Mouse (Mus musculus): ENCODE data around the gene Tcf3. TPM values are rescaled to one million over a fixed set of nuclear protein-coding genes. Genes with fewer than 3 reads are reported as not detected.

The Tcf3 gene
- polyA plus RNA-seq, 1 experiment from 2014 or later = 126 TPM

DNA sequence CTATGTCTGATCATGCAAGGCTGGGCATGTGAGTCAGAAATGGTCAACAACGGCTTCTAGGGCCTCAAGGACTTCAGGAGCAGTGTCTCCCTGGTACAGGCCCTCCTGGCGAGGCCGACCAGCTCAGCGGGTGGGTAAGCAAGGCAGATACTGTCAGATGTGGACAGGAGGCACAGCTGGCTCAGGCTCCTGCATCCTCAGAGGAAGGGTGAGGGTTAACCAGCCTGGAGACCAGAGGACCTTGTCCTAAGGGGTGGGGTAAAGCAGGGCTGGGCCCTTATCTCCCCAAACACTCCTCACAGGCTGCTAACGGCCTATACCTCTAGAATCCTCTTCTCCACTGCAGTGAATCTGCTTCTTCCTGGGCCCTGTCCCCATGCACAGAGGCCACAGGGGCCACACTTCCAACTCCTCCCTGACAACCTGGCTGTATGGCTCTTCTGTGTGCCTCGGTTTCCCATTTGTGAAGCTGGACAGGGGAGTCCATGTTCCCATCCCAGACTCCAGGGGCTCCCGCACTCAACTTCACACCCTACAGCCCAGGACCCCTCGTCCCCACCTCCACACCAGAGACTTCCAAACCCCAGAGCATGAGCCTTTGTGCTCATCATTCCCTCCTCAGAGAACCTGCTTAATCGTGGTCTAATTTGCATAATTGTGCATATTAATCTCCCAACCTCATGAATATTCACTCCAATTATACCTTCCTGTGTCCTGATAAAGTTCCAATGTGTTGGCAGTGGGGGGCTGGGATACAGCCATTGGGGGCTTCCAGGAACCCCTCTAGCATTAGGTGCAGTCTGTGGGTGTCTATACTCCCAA, 11.6 kb downstream of the Tcf3 start:
- no peak overlapping the region for H3K27ac ChIP-seq
- no peaks in the 10 kb centered on the region for H3K27me3 ChIP-seq
- no peaks in the 10 kb centered on the region for H3K9me3 ChIP-seq
- peak; percentile 29; the same call in 1 of the 2 replicates for ATAC-seq (ENCODE audit: borderline replicate concordance, extremely low read depth, low FRiP score, low TSS enrichment)
- H3K4me3 ChIP-seq = no peak overlapping the region
- peaks cover 19% of the 10 kb centered on the region; the same call in 1 of the 2 replicates for H3K4me1 ChIP-seq
- peaks cover 98% of the 10 kb centered on the region for H3K36me3 ChIP-seq
- WGBS = 84% methylated on average over 9 of the region's 9 CpGs
- H3K4me2 ChIP-seq = no peak overlapping the region
- no peak overlapping the region for H3K9ac ChIP-seq

- no peak overlapping the region for H3K4me3 ChIP-seq
- peaks cover 19% of the 10 kb centered on the region; the same call in 1 of the 2 replicates for H3K4me1 ChIP-seq
- no peak overlapping the region for H3K27ac ChIP-seq
- no peaks in the 10 kb centered on the region for H3K27me3 ChIP-seq
- H3K4me2 ChIP-seq = no peak overlapping the region
- 89% methylated on average over 8 of the region's 8 CpGs for WGBS
- H3K36me3 ChIP-seq = peaks cover 98% of the 10 kb centered on the region
- H3K9ac ChIP-seq = no peak overlapping the region
- no peak for ATAC-seq (ENCODE audit: borderline replicate concordance, extremely low read depth, low FRiP score, low TSS enrichment)
- no peaks in the 10 kb centered on the region for H3K9me3 ChIP-seq
These were observed 12.2 kb downstream of the Tcf3 start for GRCm38 (mm10) chr10:80421208-80421607.

DNA sequence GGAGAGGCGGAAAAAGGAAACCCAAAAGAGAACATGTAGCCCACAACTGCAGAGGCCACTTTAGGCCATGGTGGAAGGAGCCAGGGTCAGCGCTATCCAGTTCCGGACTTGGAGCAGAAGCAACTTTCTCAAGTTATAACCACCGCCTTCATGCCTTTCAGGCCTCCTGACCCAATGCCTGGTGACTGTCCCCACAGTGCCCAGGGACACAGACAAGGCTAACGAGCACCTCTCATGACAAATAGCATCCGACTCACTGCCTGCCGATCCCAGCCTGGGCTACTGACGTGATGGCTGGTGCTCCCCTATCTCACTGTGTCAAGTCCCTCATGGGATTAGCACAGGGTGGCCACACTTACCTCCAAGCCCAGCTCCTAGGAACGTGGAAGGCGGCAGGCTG, 12.7 kb downstream of the Tcf3 start:
- no peak overlapping the region for H3K4me2 ChIP-seq
- peaks cover 19% of the 10 kb centered on the region; the same call in 1 of the 2 replicates for H3K4me1 ChIP-seq
- ATAC-seq (ENCODE audit: borderline replicate concordance, extremely low read depth, low FRiP score, low TSS enrichment) = no peak
- no peaks in the 10 kb centered on the region for H3K27me3 ChIP-seq
- 84% methylated on average over 10 of the region's 10 CpGs for WGBS
- no peaks in the 10 kb centered on the region for H3K9me3 ChIP-seq
- H3K27ac ChIP-seq = no peak overlapping the region
- H3K36me3 ChIP-seq = peaks cover 98% of the 10 kb centered on the region
- no peak overlapping the region for H3K9ac ChIP-seq
- H3K4me3 ChIP-seq = no peak overlapping the region

- Histone ChIP-seq H3K36me3 (peaks cover 98% of the 10 kb centered on the region), H3K4me1 (peaks cover 19% of the 10 kb centered on the region; the same call in 1 of the 2 replicates), H3K4me2 (no peak overlapping the region), H3K27ac (no peak overlapping the region), H3K9me3 (no peaks in the 10 kb centered on the region), H3K27me3 (no peaks in the 10 kb centered on the region), H3K9ac (no peak overlapping the region), H3K4me3 (no peak overlapping the region)
- no peak for ATAC-seq (ENCODE audit: borderline replicate concordance, extremely low read depth, low FRiP score, low TSS enrichment)
- 79% methylated on average over 8 of the region's 8 CpGs for WGBS
These were observed 14.0 kb downstream of the Tcf3 start for GRCm38 (mm10) chr10:80419419-80419818.

DNA sequence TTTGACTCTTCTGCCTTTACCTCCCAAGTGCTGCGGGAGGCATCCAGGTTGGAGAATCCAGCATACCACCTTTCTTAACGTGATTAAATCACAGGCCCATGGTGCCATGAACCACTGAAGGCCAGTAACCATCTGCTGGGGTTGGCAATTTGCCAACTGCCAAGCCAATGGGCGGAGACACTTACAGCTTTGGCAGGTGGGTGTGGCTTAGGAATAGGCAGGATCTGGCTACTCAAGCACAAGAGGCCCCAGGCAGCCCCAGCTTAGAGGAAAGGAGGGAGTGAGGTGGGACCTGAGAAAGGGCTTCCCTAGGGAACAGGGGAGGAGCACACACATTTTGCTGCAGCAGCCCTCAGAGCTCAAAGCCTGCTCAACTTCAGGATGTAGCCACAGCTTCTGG, 15.1 kb downstream of the Tcf3 start:
- H3K9me3 ChIP-seq = no peaks in the 10 kb centered on the region
- no peak overlapping the region for H3K4me3 ChIP-seq
- peaks cover 98% of the 10 kb centered on the region for H3K36me3 ChIP-seq
- peaks cover 13% of the 10 kb centered on the region; the same call in 1 of the 2 replicates for H3K4me1 ChIP-seq
- no peak overlapping the region for H3K9ac ChIP-seq
- no peak for ATAC-seq (ENCODE audit: borderline replicate concordance, extremely low read depth, low FRiP score, low TSS enrichment)
- H3K27me3 ChIP-seq = no peaks in the 10 kb centered on the region
- H3K27ac ChIP-seq = 0 out of 2 replicates have a peak overlapping the region, but pooled peaks have one; percentile 4
- no peak overlapping the region for H3K4me2 ChIP-seq
- 49% methylated on average over 3 of the region's 3 CpGs for WGBS

DNA sequence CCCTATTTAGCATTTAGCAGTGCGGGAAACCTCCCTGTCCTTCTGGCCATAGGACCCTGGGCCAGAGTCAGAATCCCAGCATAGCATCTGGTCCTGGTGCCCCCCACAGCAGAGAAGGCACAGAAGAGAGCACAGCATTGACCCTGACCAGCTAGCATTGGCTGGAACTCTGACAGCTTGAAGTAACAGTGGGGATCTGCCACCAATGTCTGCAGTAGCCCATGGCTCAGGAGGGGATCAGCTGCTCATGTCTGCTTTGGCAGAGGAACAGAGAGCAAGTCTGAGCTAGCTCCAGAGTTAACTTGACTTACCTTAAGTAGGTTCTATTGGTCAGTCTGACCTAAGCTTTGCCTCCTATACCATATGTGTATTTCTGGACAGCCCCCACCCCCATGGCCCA, 15.6 kb downstream of the Tcf3 start:
- 94% methylated on average over 1 of the region's 1 CpGs for WGBS
- Histone ChIP-seq H3K4me3 (no peak overlapping the region), H3K36me3 (peaks cover 99% of the 10 kb centered on the region), H3K4me2 (no peak overlapping the region), H3K4me1 (peaks cover 13% of the 10 kb centered on the region; the same call in 1 of the 2 replicates), H3K9me3 (no peaks in the 10 kb centered on the region), H3K27me3 (no peaks in the 10 kb centered on the region), H3K9ac (no peak overlapping the region), H3K27ac (no peak overlapping the region)
- no peak for ATAC-seq (ENCODE audit: borderline replicate concordance, extremely low read depth, low FRiP score, low TSS enrichment)

DNA sequence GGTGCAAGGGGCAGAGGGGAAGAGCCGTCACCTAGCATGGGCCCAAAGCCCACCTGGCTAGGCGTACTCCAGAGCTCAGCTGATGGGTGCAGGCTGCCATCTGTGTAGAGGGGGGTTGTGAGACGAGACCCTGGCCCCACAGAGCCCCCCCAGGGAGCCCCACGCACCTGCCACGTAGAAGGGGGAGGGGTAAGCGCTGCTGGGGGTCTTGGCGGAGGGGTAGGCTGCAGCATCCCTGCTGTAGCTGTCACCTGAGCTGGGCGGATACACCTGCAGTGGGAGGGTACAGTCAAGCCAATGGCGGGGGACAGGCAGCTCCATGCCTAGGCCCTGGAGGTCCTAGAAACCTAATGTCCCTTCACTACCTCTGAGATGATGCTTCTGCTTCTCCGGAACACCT, 16.1 kb downstream of the Tcf3 start:
- H3K27ac ChIP-seq = no peak overlapping the region
- peaks cover 99% of the 10 kb centered on the region for H3K36me3 ChIP-seq
- H3K4me3 ChIP-seq = no peak overlapping the region
- peaks cover 13% of the 10 kb centered on the region; the same call in 1 of the 2 replicates for H3K4me1 ChIP-seq
- no peak overlapping the region for H3K4me2 ChIP-seq
- H3K9me3 ChIP-seq = no peaks in the 10 kb centered on the region
- H3K27me3 ChIP-seq = no peaks in the 10 kb centered on the region
- no peak overlapping the region for H3K9ac ChIP-seq
- no peak for ATAC-seq (ENCODE audit: borderline replicate concordance, extremely low read depth, low FRiP score, low TSS enrichment)
- 90% methylated on average over 10 of the region's 10 CpGs for WGBS

DNA sequence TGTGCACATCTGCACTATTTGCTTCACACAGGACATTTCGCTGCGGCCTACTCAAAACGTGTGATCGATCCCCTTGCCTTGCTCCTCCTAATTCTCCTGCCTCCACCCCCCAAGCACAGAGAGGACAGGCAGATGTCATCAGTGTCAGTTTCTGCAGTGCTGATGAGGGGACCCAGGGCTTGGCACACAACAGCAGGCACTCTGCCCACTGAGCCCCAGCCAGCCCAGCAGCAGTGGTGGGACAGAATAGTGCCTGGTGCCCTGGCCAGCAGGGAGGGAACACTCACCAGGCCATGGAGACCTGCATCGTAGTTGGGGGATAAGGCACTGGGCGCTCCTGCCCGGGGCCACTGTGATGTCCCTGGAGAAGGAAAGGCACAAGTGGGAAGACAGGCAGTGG, 17.9 kb downstream of the Tcf3 start:
- no peak for ATAC-seq (ENCODE audit: borderline replicate concordance, extremely low read depth, low FRiP score, low TSS enrichment)
- Histone ChIP-seq H3K27me3 (no peaks in the 10 kb centered on the region), H3K4me3 (no peak overlapping the region), H3K27ac (no peak overlapping the region), H3K4me2 (no peak overlapping the region), H3K9ac (no peak overlapping the region), H3K9me3 (no peaks in the 10 kb centered on the region), H3K36me3 (peaks cover 99% of the 10 kb centered on the region), H3K4me1 (peaks cover 13% of the 10 kb centered on the region; the same call in 1 of the 2 replicates)
- 87% methylated on average over 7 of the region's 7 CpGs for WGBS

DNA sequence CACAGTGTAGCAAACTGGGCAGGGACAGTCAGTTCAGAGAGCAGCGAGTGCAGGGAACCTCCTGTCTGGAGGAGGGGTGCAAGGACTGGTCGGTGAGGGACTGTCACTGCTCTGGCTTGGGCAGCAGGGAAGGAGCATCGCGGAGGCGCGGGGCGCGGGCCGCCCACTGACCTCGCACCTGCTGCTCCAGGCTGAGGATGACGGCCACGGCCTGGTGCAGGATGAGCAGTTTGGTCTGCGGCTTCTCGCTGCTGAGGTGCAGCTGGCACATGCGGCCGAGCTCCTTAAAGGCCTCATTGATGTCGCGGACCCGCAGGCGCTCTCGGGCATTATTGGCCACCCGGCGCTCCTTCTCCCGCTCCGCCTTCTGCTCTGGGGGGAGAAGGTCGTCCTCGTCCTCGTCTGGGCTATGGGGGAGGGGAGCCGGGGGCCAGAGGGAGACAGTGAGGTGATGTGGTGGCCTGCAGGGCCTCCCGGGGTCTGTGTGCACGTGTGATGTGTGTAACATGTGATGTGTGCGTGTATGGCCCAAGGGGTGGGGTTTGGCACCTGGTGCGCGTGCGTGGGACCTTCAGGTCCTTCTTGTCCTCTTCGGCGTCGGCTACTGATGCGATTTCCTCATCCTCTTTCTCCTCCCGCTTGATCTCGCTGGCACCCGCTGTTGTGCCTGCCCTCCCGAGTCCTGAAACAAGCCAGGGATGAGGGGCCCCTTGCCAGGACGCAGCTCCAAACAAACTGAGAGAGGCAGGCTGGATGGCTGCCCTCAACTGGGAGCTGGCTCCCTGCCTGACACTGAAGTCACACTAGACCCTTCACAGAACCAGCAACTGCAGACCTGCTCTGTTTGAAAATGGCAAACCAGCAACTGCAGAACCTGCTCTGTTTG, 20.5 kb downstream of the Tcf3 start:
- 79% methylated on average over 44 of the region's 44 CpGs for WGBS

GRCm38 (mm10) chr10:80407924-80408323, 25.5 kb downstream of the Tcf3 start:
- Histone ChIP-seq H3K9me3 (no peaks in the 10 kb centered on the region), H3K27ac (0 out of 2 replicates have a peak overlapping the region, but pooled peaks have one; percentile 82), H3K9ac (no peak overlapping the region), H3K36me3 (peaks cover 57% of the 10 kb centered on the region), H3K4me3 (no peak overlapping the region), H3K4me1 (peaks cover 25% of the 10 kb centered on the region), H3K4me2 (peak overlapping the region; percentile 84; the same call in 1 of the 2 replicates), H3K27me3 (no peaks in the 10 kb centered on the region)
- ATAC-seq (ENCODE audit: borderline replicate concordance, extremely low read depth, low FRiP score, low TSS enrichment) = no peak
- WGBS = 41% methylated on average over 4 of the region's 4 CpGs

More for the DNA sequence above, 20.5 kb downstream of the Tcf3 start:
- Histone ChIP-seq H3K27ac (no peak overlapping the region), H3K9ac (no peak overlapping the region), H3K27me3 (no peaks in the 10 kb centered on the region), H3K4me3 (no peak overlapping the region), H3K4me1 (peaks cover 2% of the 10 kb centered on the region), H3K9me3 (no peaks in the 10 kb centered on the region), H3K4me2 (no peak overlapping the region), H3K36me3 (peaks cover 91% of the 10 kb centered on the region)
- ATAC-seq (ENCODE audit: borderline replicate concordance, extremely low read depth, low FRiP score, low TSS enrichment) = 0 out of 2 replicates have a peak, but pooled peaks have one; percentile 20

DNA sequence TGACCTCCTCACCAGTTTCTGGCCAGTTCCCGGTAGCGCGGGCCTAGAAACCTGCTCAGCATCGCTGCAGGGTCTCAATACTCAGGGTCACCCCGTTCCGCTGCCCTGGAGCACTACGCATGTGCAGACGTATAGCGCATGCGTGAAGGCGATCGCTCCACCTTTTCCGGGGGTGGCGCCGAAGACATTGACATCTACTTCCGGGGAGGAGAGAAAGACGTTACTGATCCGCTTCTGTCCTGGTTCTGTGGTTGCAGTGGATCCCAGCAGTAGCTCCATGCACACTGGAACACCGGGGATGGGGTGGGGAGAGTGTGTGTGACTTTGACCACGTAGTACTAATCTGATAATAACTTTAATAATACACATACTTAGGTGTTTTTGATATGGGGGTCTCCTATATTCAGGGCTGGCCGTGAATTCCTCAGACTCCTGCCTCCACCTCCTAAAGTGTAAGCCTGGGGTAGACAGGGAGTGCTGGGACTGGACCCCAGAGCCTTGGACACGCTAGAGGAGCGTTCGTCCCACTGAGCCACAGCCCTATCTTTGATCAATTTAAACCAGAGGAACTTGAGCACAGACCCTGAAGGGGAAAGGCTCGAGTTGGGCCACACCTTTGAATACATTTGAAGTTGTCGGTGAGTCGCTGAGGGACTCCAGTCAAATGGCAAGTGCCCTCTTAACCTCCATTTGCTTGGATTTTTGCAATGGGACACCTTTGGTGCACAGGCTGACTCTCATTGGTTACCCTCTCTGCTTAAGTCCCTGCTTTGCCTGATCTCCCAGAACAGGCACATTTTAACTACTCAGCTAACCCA, 26.6 kb downstream of the Tcf3 start, which contains the start of gene Uqcr11:
Uqcr11 (minus strand) TSS at position 147 of the 818 bp plus-strand sequence.
- WGBS = 1% methylated on average over 27 of the region's 27 CpGs
- Histone ChIP-seq H3K9me3 (no peaks in the 10 kb centered on the region), H3K9ac (peak within 1 kb of the TSS; percentile 73), H3K4me1 (peaks cover 25% of the 10 kb centered on the region), H3K27ac (peak within 1 kb of the TSS; percentile 82), H3K27me3 (no peaks in the 10 kb centered on the region), H3K4me3 (peak within 1 kb of the TSS; percentile 78), H3K4me2 (peak within 1 kb of the TSS; percentile 84), H3K36me3 (peaks cover 56% of the 10 kb centered on the region)
- peak; percentile 77 for ATAC-seq (ENCODE audit: borderline replicate concordance, extremely low read depth, low FRiP score, low TSS enrichment)
